Mouse (Mus musculus): ENCODE data around the gene Tyk2.

Gene Tyk2

DNA sequence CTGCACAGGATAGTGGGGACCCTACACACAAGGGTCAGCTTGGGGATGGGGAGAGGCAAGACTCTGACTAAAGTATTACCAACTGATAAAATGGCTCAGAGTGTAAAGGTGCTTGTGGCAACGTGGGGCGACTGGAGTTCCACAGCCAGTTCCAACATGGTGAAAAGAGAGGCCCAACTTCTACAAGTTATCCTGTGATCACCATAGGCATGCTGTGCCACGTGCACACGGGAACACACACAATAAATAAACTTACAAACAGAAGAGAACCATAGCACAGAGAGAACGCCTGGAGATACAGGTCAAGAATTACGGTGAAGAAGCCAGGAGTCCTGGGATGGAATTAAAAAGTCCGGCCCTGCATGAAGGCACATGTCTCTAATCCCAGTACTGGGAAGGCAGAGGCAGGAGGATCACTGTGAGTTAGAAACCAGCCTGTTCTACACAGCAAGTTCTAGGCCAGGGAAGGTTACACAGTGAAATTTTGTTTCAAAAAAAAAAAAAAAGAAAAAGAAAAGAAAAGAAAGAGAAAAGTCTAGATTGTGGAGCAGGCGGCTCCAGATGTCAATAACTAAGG lies 18.1 kb upstream of the Tyk2 start:
- DNase-seq, result no peak

DNA sequence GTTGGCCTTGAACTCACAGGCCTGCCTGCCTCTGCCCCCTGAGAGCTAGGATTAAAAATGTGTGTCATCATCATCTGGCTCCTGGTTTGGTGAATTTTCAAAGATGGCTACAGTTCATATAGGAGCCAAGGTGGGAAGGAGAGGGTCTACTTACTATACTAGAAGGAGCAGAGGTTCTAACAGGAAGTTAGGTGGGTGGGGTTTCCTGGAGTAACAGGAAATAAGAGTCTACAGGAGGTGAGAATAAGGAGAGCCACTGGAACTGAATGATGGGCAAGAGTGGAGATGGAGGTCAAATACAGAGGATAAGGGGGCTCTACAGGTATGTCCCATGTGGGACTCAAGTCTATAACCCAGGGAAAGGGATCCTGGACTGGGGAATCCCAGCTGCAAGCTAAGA lies 17.4 kb upstream of the Tyk2 start:
- DNase-seq, result no peak

GRCm38 (mm10) chr9:21146722-21147121 lies 15.7 kb upstream of the Tyk2 start:
- DNase-seq, result no peak

DNA sequence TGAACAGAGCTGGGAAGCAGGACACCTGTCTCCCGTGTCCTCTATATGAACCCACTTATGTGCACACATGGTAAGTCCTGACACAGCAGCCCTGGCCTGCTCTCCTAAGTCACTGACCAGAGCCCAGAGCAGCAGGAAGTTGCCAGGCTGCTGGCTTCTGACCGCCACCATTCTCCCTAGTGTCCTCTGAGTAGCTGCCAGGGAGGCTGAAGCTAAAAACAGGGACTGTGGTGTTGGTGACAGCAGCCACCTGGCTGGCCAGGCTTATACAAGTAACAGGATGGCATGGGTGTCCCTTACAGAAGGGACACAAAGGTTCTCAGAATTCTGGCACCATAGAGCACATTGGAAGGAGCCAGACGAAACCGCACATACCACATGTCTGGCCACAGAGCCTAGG lies 14.4 kb upstream of the Tyk2 start:
- no peak for DNase-seq

DNA sequence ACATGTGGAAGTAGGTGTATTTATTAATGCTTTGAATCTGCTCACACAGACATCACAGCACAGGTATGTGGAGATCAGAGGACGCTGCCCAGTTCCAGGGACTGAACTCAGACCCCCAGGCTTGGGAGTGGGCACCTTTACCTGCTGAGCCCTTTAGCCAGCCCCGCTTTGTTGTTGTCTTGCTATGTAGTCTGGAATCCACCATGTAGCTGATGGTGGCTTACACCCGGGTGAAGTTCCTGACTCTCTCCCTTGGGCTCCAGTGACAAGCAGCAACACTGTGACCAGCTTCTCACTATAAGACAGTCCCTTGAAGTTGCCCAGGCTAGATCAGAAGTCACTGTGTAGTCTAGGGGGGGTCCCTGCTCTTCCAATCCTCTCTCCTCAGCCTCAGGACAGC lies 13.3 kb upstream of the Tyk2 start:
- no peak for DNase-seq

- DNase-seq, result no peak
These were observed 10.9 kb upstream of the Tyk2 start for GRCm38 (mm10) chr9:21141922-21142321.

GRCm38 (mm10) chr9:21138386-21138785 lies 7.3 kb upstream of the Tyk2 start:
- DNase-seq, result no peak

DNA sequence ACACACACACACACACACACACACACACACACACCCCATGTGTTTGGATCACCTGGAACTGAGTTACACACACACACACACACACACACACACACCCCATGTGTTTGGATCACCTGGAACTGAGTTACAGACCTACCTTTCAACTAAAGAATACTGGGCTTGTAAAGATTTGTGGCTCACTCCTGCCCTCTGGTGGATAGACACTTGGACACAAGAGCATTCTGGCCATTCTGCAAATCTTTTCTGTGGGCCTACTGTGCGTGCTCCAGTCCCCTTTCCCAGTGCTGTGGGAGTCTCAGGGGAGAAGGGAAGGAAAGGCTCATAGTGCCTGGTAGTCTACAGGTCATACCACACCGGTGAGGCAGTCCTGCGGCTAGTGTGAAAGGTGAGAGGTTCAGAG lies 6.2 kb upstream of the Tyk2 start:
- peak; percentile 64 for DNase-seq

DNA sequence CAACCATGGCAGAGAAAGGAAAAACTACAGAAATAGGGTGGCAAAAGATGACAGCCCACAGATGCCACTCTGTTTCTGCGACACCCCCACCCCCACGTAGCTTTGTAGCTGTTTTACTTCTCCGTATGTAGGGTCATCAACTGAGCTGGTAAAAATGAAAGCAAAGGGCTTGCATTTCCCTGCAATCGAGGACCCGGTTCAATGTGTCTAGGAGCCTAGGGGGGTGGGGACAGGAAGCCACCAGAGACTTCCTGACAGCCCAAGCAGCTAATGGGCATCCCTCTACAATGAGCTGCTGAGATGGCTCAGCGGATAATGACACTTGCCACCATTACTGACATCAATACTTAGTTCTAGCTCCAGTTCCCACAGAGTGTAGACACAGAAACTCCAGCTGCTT lies 5.4 kb upstream of the Tyk2 start:
- no peak for DNase-seq

DNA sequence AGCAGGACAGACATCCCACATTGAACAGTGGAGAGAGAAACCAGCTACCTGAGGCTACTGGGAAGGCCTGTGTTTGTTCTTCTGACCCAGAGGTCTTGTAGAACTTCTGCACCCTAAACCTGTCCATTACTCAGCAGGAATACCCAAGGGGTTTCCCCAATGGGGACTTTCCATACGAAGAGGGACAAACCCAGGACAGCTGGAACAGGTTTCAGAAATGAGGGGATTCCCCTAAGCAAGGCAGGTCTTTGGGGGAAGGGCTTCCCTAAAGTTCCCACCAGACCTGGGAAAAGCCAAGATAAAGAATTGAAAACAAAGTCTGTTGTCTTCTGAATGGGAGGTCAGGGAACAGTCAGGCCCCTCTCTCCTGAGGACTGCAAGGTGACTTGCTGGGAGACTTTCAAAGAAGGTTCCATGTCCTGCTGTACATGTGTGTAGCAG lies 4.9 kb upstream of the Tyk2 start:
- no peak for DNase-seq

GRCm38 (mm10) chr9:21135329-21135890 lies 4.4 kb upstream of the Tyk2 start:
- DNase-seq, result no peak

- no peak for DNase-seq
These were observed 3.7 kb upstream of the Tyk2 start for GRCm38 (mm10) chr9:21134595-21135328.

- DNase-seq, result no peak
These were observed 2.1 kb upstream of the Tyk2 start for GRCm38 (mm10) chr9:21133064-21133707.

DNA sequence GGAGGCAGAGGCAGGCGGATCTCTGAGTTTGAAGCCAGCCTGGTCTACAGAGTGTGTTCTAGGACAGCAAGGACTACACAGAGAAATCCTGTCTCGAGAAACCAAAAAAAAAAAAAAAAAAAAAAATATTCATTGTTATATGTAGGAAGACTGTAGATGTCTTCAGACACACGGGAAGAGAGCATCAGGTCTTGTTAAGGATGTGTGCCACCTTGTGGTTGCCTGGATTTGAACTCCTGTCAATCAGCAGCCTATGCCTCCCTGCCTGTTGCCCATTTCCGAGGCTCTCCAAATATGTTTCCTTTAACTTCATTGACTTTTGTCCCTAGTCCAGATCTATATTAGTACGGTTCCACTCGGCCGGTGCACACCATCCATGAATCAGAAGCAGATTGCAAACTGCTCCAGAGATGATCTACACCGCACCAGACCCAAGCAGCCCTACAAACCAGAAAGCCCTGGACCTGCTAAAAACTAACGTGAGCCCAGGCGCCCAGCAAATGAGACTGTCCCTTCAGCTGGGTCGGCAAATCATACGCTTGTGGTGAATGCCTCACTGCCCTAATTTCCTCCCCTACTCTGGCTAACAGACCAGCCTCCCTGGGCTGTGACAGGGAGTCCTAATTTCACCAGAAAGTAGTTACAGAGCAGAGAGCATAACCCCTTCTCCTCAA lies 1.2 kb upstream of the Tyk2 start:
- no peak for DNase-seq

DNA sequence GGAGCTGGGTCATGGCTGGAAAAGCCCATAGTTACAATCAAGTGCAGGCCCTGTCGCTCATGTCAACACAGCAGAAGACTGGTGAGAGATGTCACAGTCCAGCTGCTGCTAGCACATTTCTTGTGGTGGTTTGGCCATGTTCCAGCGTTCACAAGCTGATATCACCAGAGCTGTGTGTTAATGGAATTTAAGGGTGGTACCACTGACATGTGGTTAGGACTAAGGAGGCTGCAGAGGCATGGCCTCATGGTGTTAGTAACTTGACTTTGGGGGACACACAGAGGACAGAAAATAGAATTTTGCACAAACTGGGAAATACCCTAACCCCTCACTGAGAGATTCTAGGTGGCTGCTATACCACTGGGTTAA lies 4.8 kb downstream of the Tyk2 start:
- DNase-seq, result no peak

DNA sequence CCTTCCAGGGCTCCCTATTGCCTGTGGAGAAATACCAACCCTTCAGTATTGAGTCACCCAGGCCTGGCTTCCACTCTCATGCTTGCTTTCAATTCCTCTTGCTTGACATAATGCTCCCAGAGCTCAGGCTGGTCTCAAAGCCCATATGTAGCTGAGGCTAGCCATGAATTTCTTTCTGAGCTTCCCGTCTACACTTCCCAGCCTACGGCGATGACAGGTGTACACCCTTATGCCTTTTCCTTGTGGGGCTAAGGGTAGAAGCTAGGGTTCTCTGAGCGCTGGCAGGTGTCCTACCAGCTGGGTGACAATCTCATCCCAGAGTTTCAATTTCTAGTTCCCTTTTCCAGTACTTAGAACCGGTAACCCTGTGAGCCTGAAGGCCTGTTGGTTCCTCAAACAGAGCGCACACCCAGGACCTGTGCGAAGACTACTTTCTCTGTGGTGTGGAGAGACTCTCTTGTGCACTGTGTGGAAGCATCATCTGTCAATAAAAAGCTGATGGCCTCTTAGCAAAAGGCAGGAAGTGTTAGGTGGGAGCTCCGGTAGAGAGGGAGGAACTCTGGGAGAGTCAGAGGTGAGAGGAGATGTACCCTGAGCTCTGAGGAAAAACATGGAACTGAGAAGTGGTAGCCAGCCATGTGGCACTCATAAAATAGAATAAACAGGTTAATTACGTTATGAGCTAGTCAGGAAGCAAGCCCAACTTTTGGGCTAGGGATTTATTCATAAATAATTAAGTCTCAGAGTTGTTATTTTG lies 5.4 kb downstream of the Tyk2 start:
- no peak for DNase-seq

DNA sequence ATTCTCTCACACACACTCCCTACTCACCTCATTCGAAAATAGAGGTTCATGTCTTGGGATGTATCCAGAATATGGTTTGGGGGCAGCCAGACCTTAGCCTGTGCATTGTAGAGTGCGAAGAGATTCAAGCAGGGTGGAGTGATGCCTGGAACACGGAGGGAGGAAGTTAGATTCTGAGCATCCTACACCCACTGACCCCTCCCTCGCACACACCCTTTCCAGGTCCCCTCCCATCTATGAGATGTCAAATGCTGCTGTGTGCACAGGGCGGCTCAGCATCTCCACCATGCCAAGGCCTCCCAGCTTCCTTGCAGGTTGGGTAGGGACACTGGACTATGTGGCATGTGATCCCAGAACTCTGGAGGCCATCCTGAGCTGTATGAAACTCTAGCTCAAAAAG lies 6.2 kb downstream of the Tyk2 start:
- no peak for DNase-seq

DNA sequence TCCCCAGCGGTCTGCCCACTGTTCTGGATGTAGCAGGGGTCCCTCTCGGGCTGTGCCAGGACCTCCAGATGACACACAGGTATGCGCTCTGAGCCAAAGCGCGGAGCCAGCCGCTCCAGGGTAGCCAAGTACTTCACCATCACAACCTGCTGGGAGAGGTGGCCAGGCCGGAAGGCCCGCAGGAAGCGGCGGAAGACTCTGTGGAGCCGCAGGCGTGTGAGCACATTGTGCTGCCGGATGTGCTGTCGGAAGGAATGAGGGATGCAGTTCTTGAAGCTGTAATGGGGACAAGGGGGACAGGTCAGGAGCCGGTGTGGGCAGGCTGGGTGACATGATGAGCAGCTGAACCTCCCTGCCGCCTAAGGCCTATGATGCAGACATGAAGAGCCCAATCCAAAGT lies 9.6 kb downstream of the Tyk2 start:
- no peak for DNase-seq

- no peak for DNase-seq
These were observed 14.0 kb downstream of the Tyk2 start for GRCm38 (mm10) chr9:21117073-21117472.

GRCm38 (mm10) chr9:21115105-21115504 lies 15.9 kb downstream of the Tyk2 start:
- no peak for DNase-seq

- peak; percentile 26 for DNase-seq
These were observed 16.9 kb downstream of the Tyk2 start for GRCm38 (mm10) chr9:21114190-21114589.

DNA sequence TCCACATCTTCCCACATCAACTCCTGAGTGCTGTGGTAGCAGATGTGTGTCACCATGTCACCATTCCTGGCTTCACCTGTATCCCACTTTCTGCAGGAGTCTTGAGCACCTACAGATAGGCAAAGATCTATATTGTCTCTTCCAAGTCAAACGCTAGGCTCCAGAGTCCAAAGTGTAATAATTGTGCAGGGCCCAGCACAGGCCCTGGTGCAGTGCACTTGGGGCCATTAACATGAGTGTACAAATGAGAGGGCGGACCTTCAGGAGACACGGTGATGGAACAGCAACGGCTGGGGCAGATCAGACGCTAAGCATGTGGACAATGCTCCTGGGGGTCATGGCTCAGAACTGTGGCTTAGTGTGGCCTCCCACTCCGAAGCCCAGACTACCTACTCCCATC lies 17.3 kb downstream of the Tyk2 start:
- no peak for DNase-seq
